Mouse (Mus musculus): ENCODE results near the gene Pde11a.

DNA sequence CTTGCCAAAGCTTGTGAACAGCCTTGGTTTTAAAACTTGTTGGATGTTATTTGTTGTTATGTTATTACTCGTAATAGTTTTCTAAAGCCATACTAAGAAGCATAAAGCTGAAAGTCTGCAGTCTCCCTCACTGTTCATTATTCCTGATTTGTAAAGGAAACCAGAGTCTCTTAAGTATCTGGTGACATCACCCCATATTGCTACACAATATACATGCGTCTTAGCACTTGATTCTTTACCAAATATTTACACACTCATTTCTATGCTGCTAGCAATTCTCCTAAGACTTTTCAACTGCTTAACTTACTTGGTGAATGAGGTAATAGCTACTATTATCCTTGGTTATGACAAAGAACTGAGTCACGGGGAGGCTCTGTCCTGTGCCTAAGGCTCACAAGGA, 278.4 kb downstream of the Pde11a start:
- no peak for TF ChIP-seq POLR2A (IDR thresholded peaks at IDR 0.05; ENCODE audit: borderline replicate concordance, extremely low read depth, low read depth, low read length)
- TF ChIP-seq CTCF (IDR thresholded peaks at IDR 0.05; ENCODE audit: insufficient read depth, low read length) = no peak
